Mouse (Mus musculus) urinary bladder, postnatal 25 days (tissue): ENCODE measurements around the gene Sval1.

Experiments
- DNase-seq: peaks from one replicate; pipeline ENCODE4 v3.0.0; 2022; ENCODE audit warnings: low spot score

Sval1 gene

DNA sequence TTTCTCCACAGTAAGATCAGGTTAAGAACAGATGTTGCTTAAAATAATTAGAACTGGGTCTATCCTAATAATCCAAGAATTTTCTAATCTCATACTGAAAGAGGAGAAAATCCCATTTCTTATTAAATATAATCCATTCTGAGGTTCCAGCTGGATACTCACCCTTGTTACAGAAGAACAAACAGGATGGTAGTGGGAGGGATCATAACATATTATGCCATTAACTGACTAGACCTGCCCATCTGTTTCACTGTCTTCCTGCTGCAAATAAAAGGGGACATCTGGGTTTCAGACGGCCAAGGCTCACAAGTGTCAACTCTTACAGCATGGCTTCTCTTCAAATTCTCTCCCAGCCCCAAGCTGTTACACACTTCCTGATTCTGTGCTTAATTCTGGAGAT lies at the start of gene Sval1:
Gene Sval1, plus strand, starts transcription at position 301 of the 400 bp plus-strand sequence.
- no peak for DNase-seq

DNA sequence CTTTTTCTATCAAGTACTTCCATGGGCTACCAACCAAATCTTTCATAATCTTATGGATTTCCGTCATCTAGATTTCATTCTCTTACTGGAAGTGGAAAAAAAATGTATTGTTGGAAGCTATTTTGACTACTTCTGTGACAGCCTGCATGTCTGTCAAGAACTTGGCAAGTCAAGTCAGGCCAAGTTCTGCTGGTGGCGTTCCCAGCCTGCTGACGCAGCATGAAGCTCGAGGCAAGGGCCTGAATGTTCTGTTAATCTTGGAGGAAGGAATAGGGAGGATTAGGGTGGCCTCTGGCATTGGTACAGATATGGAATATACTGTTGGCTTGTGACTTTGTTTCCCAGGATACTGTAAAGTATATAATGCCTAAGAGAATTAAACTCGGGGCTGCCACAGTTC lies 39.8 kb upstream of the Sval1 start:
- no peak for DNase-seq

DNA sequence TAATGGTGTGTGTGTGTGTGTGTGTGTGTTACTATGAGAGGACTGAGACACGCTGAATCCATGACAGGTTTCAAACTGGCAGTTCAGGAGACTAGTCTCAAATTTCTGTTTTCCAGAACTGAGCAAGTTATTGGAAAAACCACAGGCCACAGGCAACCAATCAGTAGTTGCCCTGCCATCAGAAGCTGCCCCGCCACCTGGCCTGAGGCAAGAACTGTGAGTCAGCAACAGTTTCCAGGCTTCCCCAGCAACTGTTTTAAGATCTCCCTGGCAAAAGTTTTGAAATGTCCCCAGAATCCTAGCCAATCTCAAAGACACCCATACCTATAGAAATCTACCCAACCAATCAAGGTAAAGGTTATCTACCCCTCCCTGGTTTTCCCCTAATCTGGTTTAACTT lies 36.5 kb upstream of the Sval1 start:
- no peak for DNase-seq

DNA sequence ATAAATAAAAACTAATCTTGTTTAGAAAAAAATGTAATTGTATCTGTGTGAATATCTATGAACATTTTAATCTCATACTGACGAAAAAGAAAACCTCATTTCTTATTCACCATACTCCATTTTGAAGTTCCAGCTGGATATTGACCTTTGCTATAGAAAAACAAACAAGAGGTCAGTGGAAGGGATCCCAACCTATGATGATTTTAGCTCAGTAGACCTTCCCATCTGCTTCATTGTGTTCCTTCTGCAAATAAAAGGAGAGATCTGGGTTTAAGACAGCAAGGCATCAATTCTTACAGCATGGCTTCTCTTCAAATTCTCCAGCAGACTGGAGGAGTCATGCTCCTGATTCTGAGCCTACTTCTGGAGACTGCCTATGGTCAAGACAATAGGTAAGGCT lies 16.4 kb downstream of the Sval1 start, which contains the start of gene Sval3:
Gene Sval3, plus strand, starts transcription at position 301 of the 400 bp plus-strand sequence.
- DNase-seq = no peak
